Mouse (Mus musculus): ENCODE measurements at regions not wholly inside any gene's neighbourhood (a gene's known extent, or its start where the extent isn't known, plus 50 kb on each side); places are given as distances from the start of the nearest gene placed in this dataset.

DNA sequence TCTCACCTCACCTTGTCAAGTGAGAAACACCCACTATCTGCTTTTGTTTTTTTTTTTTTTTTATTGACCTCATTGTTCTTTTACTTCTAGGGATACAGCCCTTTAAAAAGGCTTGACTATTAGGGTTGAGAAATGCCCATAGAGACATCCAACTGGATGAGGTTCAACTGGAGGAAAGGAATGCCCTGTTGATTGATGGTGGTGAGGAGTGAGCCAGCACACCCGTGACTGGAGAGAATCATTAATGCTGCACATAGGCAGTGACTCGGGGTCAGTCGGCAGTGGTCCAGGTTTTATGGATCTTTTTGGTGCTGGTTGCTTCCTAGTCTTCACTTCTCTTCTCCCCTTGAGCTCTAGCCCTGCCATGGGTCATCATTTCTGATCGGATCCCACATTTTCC is 82.9 kb upstream of the Cryz start:
- TF ChIP-seq GATA1 (IDR thresholded peaks at IDR 0.05; ENCODE audit: borderline replicate concordance, low read length) (no peak), FLI1 (IDR thresholded peaks at IDR 0.05; ENCODE audit: low read length) (no peak)

Measured in megakaryocyte, embryonic 14.5 days (primary cell).